Mouse (Mus musculus): Measurements from ENCODE around the gene Gm3012. TPM values are rescaled to one million over a fixed set of nuclear protein-coding genes. Genes with fewer than 3 reads are reported as not detected.
"Not testable (repeated sequence)": the region's sequence is repeated elsewhere in the genome, so short reads cannot be mapped to it uniquely, and the experiment has no call there.

The Gm3012 gene
- not detected for total RNA-seq (2021)
- long read RNA-seq, experiment 1: 0 reads
- long read RNA-seq, experiment 2: 0 reads

DNA sequence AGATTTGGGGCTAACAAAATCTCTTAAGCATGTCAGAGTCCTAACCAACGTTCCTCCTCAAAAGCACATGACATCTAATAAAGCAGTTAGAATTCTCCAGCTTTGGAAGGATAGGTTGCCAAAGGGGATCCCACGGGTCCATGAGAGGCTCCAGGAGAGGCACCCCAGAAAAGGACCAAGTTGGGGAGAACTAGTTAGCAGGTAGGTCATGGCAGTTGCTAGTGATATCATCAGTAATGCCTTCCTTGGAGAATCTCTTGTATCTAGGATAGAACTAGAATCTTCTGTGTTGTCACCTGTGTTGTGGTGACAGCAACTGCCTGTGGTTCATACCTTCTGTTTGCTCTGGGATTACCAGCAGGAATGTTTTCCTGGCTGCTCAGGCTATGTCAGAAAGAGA lies at the start of gene Gm3012:
Gene Gm3012 (plus strand): TSS at position 301 of the 400 bp plus-strand sequence.
- not testable (repeated sequence) for DNase-seq (ENCODE audit: low spot score in 2 of 2)

DNA sequence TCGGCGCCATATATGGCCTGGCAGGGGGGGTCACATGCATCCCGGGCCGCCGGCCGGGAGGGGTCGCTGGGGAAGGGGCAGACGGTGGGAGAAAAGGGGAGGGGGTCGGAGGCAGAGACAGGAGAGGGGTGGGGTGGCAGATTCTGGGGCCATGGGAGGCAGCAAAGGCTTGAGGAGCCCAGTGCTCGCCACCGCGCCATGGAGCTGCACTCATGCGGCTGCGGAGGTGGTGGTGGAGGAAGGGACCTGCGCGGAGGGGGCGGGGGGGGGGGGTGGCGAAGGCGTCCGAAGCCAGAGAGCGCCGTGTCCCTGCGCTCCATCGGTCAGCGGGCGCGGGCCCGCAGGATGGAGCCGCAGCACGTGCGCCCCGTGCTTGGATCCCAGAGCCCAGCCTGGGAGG lies 17.4 kb downstream of the Gm3012 start, which contains the start of gene Gm3020:
Gene Gm3020 (plus strand): TSS at position 301 of the 400 bp plus-strand sequence.
- not testable (repeated sequence) for DNase-seq (ENCODE audit: low spot score in 2 of 2)

DNA sequence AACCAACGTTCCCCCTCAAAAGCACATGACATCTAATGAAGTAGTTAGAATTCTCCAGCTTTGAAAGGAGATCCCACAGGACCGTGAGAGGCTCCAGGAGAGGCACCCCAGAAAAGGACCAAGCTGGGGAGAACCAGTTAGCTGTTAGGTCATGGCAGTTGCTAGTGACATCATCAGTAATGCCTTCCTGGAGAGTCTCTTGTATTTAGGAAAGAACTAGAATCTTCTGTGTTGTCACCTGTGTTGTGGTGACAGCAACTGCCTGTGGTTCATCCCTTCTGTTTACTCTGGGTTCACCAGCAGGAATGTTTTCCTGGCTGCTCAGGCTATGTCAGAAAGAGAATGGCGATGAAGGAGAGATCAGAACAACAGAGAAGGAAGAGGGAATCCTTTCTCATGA lies 54.2 kb downstream of the Gm3012 start, which contains the start of gene Gm3043:
Gene Gm3043 (plus strand): TSS at position 301 of the 400 bp plus-strand sequence.
- not testable (repeated sequence) for DNase-seq (ENCODE audit: low spot score in 2 of 2)

Other genes with a start within 250 kb of the Gm3012 start
- gene Gm10413, start 239.4 kb upstream of the Gm3012 start, total RNA-seq (2021): not detected
- 1 to 10 TPM in 1 of 2 experiments, under 1 TPM in 1; 0.70 to 1.1 TPM for gene Gm10409, start 221.9 kb upstream of the Gm3012 start, total RNA-seq (2021)
- not detected for gene Gm3005, start 206.4 kb upstream of the Gm3012 start, total RNA-seq (2021)
- gene Gm10408, start 185.1 kb upstream of the Gm3012 start, total RNA-seq (2021): not detected
- gene Gm3020, start 17.5 kb downstream of the Gm3012 start, total RNA-seq (2021): 1 to 10 TPM in 1 of 2 experiments, under 1 TPM in 1; 0.70 to 1.1 TPM
- gene Gm3043, start 54.3 kb downstream of the Gm3012 start, total RNA-seq (2021): not detected
- under 1 TPM in 1 of 2 experiments, not detected in 1; 0.20 TPM for gene Gm3002, start 175.6 kb downstream of the Gm3012 start, total RNA-seq (2021)
- gene Gm3033, start 211.7 kb downstream of the Gm3012 start, total RNA-seq (2021): not detected
- gene Gm2916, start 249.7 kb downstream of the Gm3012 start, total RNA-seq (2021): not detected